Mouse (Mus musculus) megakaryocyte, embryonic 14.5 days (primary cell): ENCODE measurements around the gene Slc2a12.

Experiments used
- FLI1 ChIP-seq: IDR thresholded peaks from 2 replicates; pipeline ENCODE4 v1.6.1; 2012; ENCODE audit warnings: low read length, inconsistent platforms, mixed read lengths
- GATA1 ChIP-seq: IDR thresholded peaks from 3 replicates; pipeline ENCODE4 v1.6.1; 2012; ENCODE audit warnings: mixed read lengths, low read length, inconsistent platforms, borderline replicate concordance

DNA sequence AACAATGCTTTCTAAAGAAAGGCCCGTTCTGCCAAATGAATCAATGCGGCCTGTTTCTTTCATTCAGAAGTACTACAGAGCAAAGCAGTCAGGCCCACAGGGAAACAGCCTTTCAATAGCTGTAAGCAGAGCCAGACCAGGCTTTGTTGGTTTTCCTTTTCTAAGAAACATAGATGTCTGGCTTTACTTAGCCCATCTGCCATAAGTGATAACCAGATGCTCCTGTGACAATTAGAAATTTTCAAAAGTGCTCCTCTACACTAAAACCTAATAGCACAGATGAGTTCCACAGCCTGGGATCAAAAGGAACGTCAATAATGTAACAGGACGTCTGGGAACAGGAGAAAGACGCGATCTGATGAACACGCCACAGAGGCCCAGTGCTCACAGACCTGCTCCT lies 81.5 kb downstream of the Slc2a12 start:
- TF ChIP-seq GATA1 (no peak), FLI1 (no peak)
